Mouse (Mus musculus): ENCODE results near the gene Raf1.

GRCm38 (mm10) chr6:115582328-115583115 is 93.9 kb downstream of the Raf1 start:
- TF ChIP-seq CTCF (IDR thresholded peaks at IDR 0.05; ENCODE audit: low read depth, low read length), result no peak
- TF ChIP-seq GATA1 (IDR thresholded peaks at IDR 0.05; ENCODE audit: borderline replicate concordance, low read length), result no peak
- no peak for TF ChIP-seq POLR2AphosphoS5 (IDR thresholded peaks at IDR 0.05; ENCODE audit: insufficient replicate concordance, low read depth, low read length)
- TF ChIP-seq TAL1 (conservative IDR thresholded peaks at IDR 0.05; ENCODE audit: low read depth, low read length), result no peak
